ENCODE assay signal across 8 mouse cellular contexts in the genomic region with DNA sequence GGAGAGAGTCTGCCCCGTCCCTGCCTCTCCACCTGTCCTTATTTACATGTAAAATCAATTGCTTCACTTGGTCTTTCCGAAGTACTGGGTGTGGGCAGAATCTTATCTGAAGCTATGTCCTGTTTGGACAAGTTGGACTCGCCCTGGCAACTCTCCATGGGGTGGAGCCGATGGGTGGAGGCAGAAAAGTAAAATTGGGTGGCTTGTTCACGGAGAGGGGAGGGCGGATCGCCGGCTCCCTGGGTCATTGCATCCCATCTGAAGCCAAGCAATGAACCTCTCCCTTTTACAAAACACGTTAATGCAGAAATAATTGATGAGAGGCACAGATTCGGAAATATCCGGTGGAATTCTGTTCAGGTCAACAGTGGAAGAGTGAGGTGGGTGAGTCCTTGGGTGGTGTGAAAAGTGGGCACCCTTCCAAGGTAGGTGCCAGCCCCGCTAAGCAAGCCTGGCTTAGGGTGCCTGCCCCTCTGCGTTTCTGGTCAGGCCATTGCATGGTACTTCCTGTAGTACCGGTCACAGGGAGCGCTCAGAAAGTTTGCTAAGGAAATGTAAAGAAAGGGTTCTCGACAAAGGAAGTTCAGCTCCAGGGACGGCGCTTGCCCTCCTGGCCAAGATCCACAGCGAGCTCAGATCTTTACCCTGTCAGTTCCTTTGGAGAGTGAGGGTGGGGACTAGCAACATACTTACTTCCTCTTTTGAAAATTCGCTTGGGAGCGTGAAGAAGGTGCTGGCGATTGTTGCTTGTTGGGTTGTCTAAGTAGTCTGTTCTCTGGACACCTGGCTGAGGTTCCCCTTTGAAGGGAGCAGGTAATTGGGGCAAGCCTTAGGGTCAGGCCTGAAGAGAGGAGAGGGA. TPM values are rescaled to one million over a fixed set of nuclear protein-coding genes. Genes with fewer than 3 reads are reported as not detected.
DNase-seq lines count a peak whose midpoint lies in the region; ATAC-seq and TF ChIP-seq lines count a peak whose summit lies in the region.

No protein-coding gene starts in this region.

- H3K9me3 ChIP-seq in ES-Bruce4 (replicated peaks; ENCODE audit: control insufficient read depth, insufficient read depth, low read length, poor library complexity, severe bottlenecking), result no peaks in the 10 kb centered on the region
- no peaks in the 10 kb centered on the region for H3K9me3 ChIP-seq in forebrain, embryonic 16.5 days (ENCODE audit: control insufficient read depth, low read length)
- H3K9me3 ChIP-seq in hindbrain, embryonic 12.5 days (replicated peaks), result no peaks in the 10 kb centered on the region
- no peaks in the 10 kb centered on the region for H3K9me3 ChIP-seq in limb, embryonic 15.5 days
- no peaks in the 10 kb centered on the region for H3K9me3 ChIP-seq in midbrain, embryonic 16.5 days (replicated peaks; ENCODE audit: control insufficient read depth, low read length, poor library complexity, severe bottlenecking)
- H3K9me3 ChIP-seq in stomach, embryonic 15.5 days, result no peaks in the 10 kb centered on the region

- DNase-seq in adrenal gland, postnatal 36 days, result peak; percentile 92 to 93
- no peak for DNase-seq in right cerebral cortex, postnatal 4 days

- no peak overlapping the region for H3K4me2 ChIP-seq in forebrain, embryonic 16.5 days (ENCODE audit: low read length)
- H3K4me2 ChIP-seq in hindbrain, embryonic 12.5 days (replicated peaks), result peak overlapping the region; percentile 40
- peak overlapping the region; percentile 33 for H3K4me2 ChIP-seq in limb, embryonic 15.5 days
- peak overlapping the region; percentile 13; the same call in 1 of the 2 replicates for H3K4me2 ChIP-seq in midbrain, embryonic 16.5 days (ENCODE audit: low read length)
- peak overlapping the region; percentile 51 for H3K4me2 ChIP-seq in stomach, embryonic 15.5 days

- 12% methylated on average over 22 of the region's 22 CpGs for WGBS in forebrain, embryonic 16.5 days
- 22% methylated on average over 22 of the region's 22 CpGs for WGBS in hindbrain, embryonic 12.5 days
- 18% methylated on average over 22 of the region's 22 CpGs for WGBS in limb, embryonic 15.5 days
- WGBS in midbrain, embryonic 16.5 days, result 23% methylated on average over 22 of the region's 22 CpGs
- WGBS in stomach, embryonic 15.5 days, result 10% methylated on average over 22 of the region's 22 CpGs

- peaks cover 9% of the 10 kb centered on the region for H3K4me1 ChIP-seq in ES-Bruce4 (ENCODE audit: control insufficient read depth, insufficient read depth, low read length)
- peaks cover 53% of the 10 kb centered on the region for H3K4me1 ChIP-seq in forebrain, embryonic 16.5 days (replicated peaks; ENCODE audit: control insufficient read depth, insufficient read depth, low read length)
- H3K4me1 ChIP-seq in hindbrain, embryonic 12.5 days, result peaks cover 52% of the 10 kb centered on the region
- H3K4me1 ChIP-seq in limb, embryonic 15.5 days, result peaks cover 71% of the 10 kb centered on the region
- H3K4me1 ChIP-seq in midbrain, embryonic 16.5 days (ENCODE audit: control insufficient read depth, insufficient read depth, low read length), result peaks cover 22% of the 10 kb centered on the region
- peaks cover 70% of the 10 kb centered on the region for H3K4me1 ChIP-seq in stomach, embryonic 15.5 days

- no peak for TF ChIP-seq CTCF in ES-Bruce4 (IDR thresholded peaks at IDR 0.05; ENCODE audit: low read depth, low read length)

- no peaks in the 10 kb centered on the region for H3K27me3 ChIP-seq in ES-Bruce4 (ENCODE audit: control insufficient read depth, insufficient read depth, low read length, poor library complexity, severe bottlenecking)
- H3K27me3 ChIP-seq in forebrain, embryonic 16.5 days (replicated peaks; ENCODE audit: control insufficient read depth, insufficient read depth, low read length), result no peaks in the 10 kb centered on the region
- H3K27me3 ChIP-seq in hindbrain, embryonic 12.5 days, result no peaks in the 10 kb centered on the region
- no peaks in the 10 kb centered on the region for H3K27me3 ChIP-seq in limb, embryonic 15.5 days
- H3K27me3 ChIP-seq in midbrain, embryonic 16.5 days (ENCODE audit: control insufficient read depth, insufficient read depth, low read depth, low read length), result no peaks in the 10 kb centered on the region
- H3K27me3 ChIP-seq in stomach, embryonic 15.5 days (replicated peaks), result no peaks in the 10 kb centered on the region

- no peak for TF ChIP-seq POLR2A in ES-Bruce4 (IDR thresholded peaks at IDR 0.05; ENCODE audit: insufficient read depth, low read length)

- no peak for ATAC-seq in forebrain, embryonic 16.5 days
- no peak for ATAC-seq in hindbrain, embryonic 12.5 days (ENCODE audit: low FRiP score)
- ATAC-seq in limb, embryonic 15.5 days (ENCODE audit: insufficient number of reproducible peaks, low FRiP score, low TSS enrichment, low read depth), result no peak
- ATAC-seq in midbrain, embryonic 16.5 days, result peak; percentile 16; the same call in 1 of the 2 replicates
- peak; percentile 40 for ATAC-seq in stomach, embryonic 15.5 days (ENCODE audit: insufficient read depth, low FRiP score, low read depth)

- peak overlapping the region; percentile 95 for H3K27ac ChIP-seq in ES-Bruce4 (ENCODE audit: insufficient read depth, low read length)
- peak overlapping the region; percentile 60 for H3K27ac ChIP-seq in forebrain, embryonic 16.5 days (ENCODE audit: low read length)
- peak overlapping the region; percentile 85 for H3K27ac ChIP-seq in hindbrain, embryonic 12.5 days
- H3K27ac ChIP-seq in limb, embryonic 15.5 days, result peak overlapping the region; percentile 79
- peak overlapping the region; percentile 33; the same call in 1 of the 2 replicates for H3K27ac ChIP-seq in midbrain, embryonic 16.5 days (ENCODE audit: low read length)
- H3K27ac ChIP-seq in stomach, embryonic 15.5 days, result peak overlapping the region; percentile 94

- TF ChIP-seq EP300 in ES-Bruce4 (IDR thresholded peaks at IDR 0.05; ENCODE audit: insufficient read depth, low read depth, low read length), result peak; percentile 93

- H3K9ac ChIP-seq in ES-Bruce4 (ENCODE audit: low read depth, poor library complexity, severe bottlenecking), result peak overlapping the region; percentile 67
- peak overlapping the region; percentile 39 for H3K9ac ChIP-seq in forebrain, embryonic 16.5 days (replicated peaks; ENCODE audit: low read depth, low read length)
- peak overlapping the region; percentile 50 for H3K9ac ChIP-seq in hindbrain, embryonic 12.5 days
- no peak overlapping the region for H3K9ac ChIP-seq in limb, embryonic 15.5 days
- no peak overlapping the region for H3K9ac ChIP-seq in midbrain, embryonic 16.5 days (ENCODE audit: low read depth, low read length)
- H3K9ac ChIP-seq in stomach, embryonic 15.5 days, result no peak overlapping the region

- peak overlapping the region; percentile 66 for H3K4me3 ChIP-seq in ES-Bruce4 (ENCODE audit: low read depth, low read length)
- H3K4me3 ChIP-seq in forebrain, embryonic 16.5 days (replicated peaks; ENCODE audit: low read length), result no peak overlapping the region
- H3K4me3 ChIP-seq in hindbrain, embryonic 12.5 days, result no peak overlapping the region
- H3K4me3 ChIP-seq in limb, embryonic 15.5 days, result peak overlapping the region; percentile 9
- no peak overlapping the region for H3K4me3 ChIP-seq in midbrain, embryonic 16.5 days (ENCODE audit: low read depth, low read length)
- peak overlapping the region; percentile 31 for H3K4me3 ChIP-seq in stomach, embryonic 15.5 days (replicated peaks)

- H3K36me3 ChIP-seq in ES-Bruce4 (ENCODE audit: control insufficient read depth, insufficient read depth, low read length, poor library complexity, severe bottlenecking), result peaks cover 17% of the 10 kb centered on the region
- no peaks in the 10 kb centered on the region for H3K36me3 ChIP-seq in forebrain, embryonic 16.5 days (ENCODE audit: control insufficient read depth, insufficient read depth)
- no peaks in the 10 kb centered on the region for H3K36me3 ChIP-seq in hindbrain, embryonic 12.5 days
- H3K36me3 ChIP-seq in limb, embryonic 15.5 days, result no peaks in the 10 kb centered on the region
- no peaks in the 10 kb centered on the region for H3K36me3 ChIP-seq in midbrain, embryonic 16.5 days (ENCODE audit: control insufficient read depth, insufficient read depth, low read length)
- H3K36me3 ChIP-seq in stomach, embryonic 15.5 days, result peaks cover 4% of the 10 kb centered on the region; the same call in 1 of the 2 replicates

RNA-seq across cellular contexts. Expression of gene Klf3, which starts 9.2 kb away (rescaled TPM):
- polyA plus RNA-seq in ES-Bruce4 (2011; ENCODE audit: insufficient read depth, insufficient read length, low read depth, missing spikeins), result 108 and 112 TPM in 2 replicates
- 10 to 100 TPM; 56.1 to 68.3 TPM for total RNA-seq in adrenal gland, postnatal 36 days (2021)
- 30.9 and 32.9 TPM in 2 replicates for polyA plus RNA-seq in forebrain, embryonic 16.5 days (2015; fragmentation: Nextera tagmentation; extraction: Ambion mirVana)
- polyA plus RNA-seq in hindbrain, embryonic 12.5 days (2016; fragmentation: Nextera tagmentation; extraction: Ambion mirVana), result 44.6 and 50.7 TPM in 2 replicates
- 86.7 and 89.6 TPM in 2 replicates for polyA plus RNA-seq in limb, embryonic 15.5 days (2015; fragmentation: Nextera tagmentation; extraction: Ambion mirVana)
- polyA plus RNA-seq in midbrain, embryonic 16.5 days (2015; fragmentation: Nextera tagmentation; extraction: Ambion mirVana), result 19.1 and 25.1 TPM in 2 replicates
- 103 and 104 TPM in 2 replicates for polyA plus RNA-seq in stomach, embryonic 15.5 days (2015; fragmentation: Nextera tagmentation; extraction: Ambion mirVana)

Comparison
In these comparisons a context has a peak if more than half of its experiments do, and no peak if none do; other contexts are left out.
1. H3K27ac ChIP-seq: peak in every context shown above with its lines; median percentile 95 in ES-Bruce4; 94 in stomach, embryonic 15.5 days; 85 in hindbrain, embryonic 12.5 days; 79 in limb, embryonic 15.5 days; 60 in forebrain, embryonic 16.5 days; 33 in midbrain, embryonic 16.5 days.
2. H3K4me3 ChIP-seq: peak in ES-Bruce4 (single experiment), limb, embryonic 15.5 days (single experiment) and stomach, embryonic 15.5 days (single experiment); none in forebrain, embryonic 16.5 days (single experiment), hindbrain, embryonic 12.5 days (single experiment) and midbrain, embryonic 16.5 days (single experiment).
3. H3K9ac ChIP-seq: peak in ES-Bruce4 (single experiment), forebrain, embryonic 16.5 days (single experiment) and hindbrain, embryonic 12.5 days (single experiment); none in limb, embryonic 15.5 days (single experiment), midbrain, embryonic 16.5 days (single experiment) and stomach, embryonic 15.5 days (single experiment).
4. ATAC-seq: peak in midbrain, embryonic 16.5 days (single experiment) and stomach, embryonic 15.5 days (single experiment); none in forebrain, embryonic 16.5 days (single experiment), hindbrain, embryonic 12.5 days (single experiment) and limb, embryonic 15.5 days (single experiment).